Mouse (Mus musculus) cerebellum, adult (tissue): ENCODE measurements around the gene Nectin2.
A peak's percentile ranks its signal among the peaks of the same experiment; 100 is the strongest.
"Not testable (repeated sequence)": the region's sequence is repeated elsewhere in the genome, so short reads cannot be mapped to it uniquely, and the experiment has no call there.

Experiments
- ATAC-seq: cut with Nextera tagmentation; 2 replicates; pipeline ENCODE4 v1.9.2; 2017; ENCODE audit warnings: mild to moderate bottlenecking, moderate library complexity, mixed read lengths; ENCODE audit not compliant: insufficient number of reproducible peaks, low FRiP score, low TSS enrichment

Gene Nectin2

DNA sequence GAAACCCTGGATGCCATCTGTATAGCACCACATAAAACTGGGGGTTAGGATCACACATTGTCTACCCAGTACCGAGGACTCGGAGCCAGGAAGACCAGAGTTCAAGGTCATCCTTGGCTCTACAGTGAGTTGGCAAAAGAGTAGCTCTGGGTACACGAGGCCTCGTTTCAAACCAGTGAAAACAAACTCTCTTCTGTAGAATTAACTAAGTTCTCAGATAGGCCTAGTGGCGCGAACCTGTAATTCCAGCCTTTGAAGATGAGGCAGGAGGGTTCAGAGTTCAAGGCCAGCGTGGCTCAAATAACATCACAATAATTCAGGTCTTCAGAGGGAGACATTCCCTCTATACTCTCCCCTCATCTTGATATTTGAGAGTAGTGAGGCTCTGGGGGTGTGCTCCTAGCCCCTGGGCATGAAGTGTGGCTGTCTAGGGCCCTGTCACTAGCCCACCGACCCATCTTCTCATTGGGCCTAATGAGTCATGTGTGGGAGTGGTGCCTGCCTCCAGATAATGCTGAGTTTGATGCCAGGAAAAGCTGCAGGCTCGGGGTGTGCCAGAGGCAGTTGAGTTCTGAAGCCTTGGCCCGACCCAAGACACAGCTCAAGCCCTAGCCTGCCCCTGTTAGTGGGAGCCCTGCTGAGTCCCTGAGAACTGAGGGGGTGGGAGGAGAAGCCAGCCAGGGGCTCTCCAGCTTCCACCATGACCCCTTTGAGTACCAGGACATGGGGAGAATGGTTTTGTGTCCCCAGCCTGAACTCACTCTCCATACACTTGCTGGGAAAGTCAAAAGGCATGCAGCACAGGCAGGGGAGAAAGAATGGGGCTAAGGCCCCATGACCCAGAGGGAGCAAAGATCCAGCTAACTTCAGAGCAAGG lies 55.7 kb downstream of the Nectin2 start:
- ATAC-seq: no peak

DNA sequence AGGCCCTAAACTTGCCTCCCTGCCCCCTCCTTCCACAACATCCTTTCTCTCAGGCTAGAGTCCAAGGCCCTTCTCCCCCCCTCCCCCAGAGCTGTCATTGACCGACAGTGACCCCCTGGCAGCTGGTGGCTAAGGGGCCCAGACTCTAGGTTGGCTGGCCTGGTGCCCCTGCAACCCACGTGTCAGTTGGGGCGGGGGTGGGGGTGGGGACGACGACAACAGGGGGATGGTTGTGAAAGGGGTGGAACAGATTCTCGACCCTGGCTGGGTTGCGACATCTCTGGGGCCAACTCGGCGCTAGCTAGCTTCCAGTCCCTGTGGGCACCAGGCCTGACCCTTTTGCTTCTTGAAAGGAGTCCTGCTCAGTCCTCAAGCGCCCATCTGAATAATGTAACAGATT lies 56.9 kb downstream of the Nectin2 start:
- 0 out of 2 replicates have a peak, but pooled peaks have one; percentile 64 for ATAC-seq

DNA sequence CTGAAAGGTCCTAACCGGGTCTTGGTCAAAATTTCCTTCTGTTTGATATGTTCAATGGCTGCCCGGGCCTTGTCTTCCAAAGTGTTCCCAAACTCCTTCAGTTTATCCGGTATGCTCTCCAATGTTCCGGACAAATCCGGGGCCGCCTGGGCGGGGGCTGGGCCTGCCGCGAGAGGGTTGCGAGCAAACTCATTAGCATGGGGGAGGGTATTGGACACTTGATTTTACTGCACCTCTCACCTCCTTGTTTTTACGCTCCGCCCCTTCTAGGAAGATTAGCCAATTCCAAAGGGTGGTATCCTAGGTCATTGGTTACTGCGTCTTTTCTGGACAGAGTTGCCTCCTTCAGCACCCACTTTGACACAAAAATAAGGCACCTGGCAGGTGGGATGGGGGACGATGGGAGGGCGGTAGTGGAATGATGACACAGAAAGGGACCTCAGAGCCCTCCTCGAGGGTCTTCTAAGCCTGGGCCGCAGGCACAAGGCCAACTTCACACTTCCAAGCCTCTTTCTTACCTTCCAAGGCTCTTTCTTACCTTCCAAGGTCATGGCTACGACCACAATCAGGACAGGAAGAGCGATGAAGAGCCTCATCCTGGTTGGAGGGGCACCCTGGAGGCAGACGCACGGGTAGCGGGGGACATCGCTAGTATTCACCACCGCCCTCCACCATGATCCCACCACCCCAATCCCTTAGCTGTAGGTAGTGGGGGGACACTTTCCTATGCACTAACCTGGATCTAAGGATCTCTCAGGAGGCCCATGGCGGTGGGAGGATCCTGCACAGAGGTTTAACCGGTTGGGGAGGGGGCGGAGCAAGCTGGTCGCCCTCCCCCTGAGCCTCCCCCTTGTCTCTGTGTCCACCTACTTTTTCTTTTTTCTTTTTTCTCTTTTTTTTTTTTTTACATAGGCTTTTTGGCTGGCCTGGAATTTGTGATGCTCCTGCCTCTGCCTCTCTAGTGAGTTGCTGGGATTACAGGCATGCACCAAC lies 58.1 kb downstream of the Nectin2 start, which contains the start of gene Apoc1:
Apoc1 (minus strand) TSS at position 788 of the 993 bp plus-strand sequence.
- ATAC-seq: no peak

DNA sequence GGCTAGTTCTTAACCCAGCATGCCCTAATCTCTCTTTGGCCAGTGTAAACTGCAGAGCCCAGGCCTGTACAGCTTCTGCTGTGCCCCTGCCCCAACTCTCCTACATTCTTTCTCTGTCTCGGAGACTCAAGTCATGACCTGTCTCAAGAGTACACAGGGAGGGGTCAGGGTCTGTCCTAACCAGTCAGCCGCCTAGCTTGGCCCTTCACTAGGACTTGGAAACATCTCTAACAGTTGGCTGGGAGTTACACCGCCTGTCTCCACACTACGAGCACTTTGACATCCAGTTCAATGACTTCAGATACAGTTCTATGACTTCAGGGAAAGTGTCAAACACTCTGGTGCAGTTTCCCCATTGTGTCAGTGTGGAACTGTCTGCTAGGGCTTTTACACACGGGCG lies 58.8 kb downstream of the Nectin2 start:
- no peak for ATAC-seq

DNA sequence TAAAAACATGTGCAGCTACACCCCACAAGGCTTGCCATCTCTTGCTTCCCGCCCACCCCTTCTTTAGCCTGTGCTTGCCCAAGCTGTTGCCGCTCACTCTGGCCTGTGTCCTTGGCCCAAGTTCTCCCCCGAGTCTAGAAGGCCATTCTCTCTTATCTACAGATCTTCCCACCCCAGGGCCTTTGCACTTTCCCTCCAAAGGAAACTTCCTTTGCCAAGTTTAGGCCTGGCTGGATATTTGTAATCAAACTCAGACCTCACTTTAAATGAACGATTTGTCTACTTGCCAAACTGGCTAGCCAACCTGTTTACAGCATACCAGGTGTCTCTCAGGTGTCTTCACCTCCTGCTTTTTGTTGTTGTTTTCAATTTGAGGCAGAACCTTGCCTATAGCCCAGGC lies 59.4 kb downstream of the Nectin2 start:
- ATAC-seq: no peak

DNA sequence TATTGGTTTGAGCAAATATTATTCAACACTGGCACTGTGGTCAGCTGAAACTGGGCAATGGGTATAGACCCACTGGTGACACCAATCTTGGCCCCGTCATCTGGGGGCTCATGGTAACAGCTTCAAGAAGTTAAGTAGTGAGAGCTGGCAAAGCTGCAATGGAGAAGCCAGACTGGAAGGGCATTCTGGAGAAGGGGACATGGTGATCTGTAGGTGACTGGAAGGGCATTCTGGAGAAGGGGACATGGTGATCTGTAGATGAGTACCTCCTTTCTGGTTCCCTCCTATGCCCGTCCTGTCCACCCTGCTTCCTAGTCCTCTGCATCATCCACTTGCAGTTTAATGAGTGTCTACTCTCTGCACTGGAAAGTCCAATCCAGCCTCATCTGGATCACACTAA lies 61.7 kb downstream of the Nectin2 start:
- ATAC-seq: no peak

DNA sequence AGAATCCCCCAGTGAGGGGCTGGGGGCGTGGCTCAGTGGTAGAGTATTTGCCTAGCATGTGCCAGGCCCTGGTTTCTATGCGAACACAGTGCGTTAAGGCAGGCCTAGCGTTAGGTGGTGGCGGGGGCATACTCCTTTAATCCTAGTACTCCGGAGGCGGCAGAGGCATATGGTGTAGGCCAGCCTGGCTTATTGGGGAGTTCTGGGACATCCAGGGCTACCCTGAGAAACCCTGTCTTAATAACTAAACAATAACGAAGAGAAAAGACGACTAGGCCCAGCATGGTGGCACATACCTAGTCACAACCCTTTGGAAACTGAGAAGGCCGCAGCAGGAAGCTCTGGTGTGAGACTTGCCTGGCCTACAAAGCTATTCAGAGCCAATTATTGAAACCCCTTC lies 62.2 kb downstream of the Nectin2 start:
- ATAC-seq: no peak

DNA sequence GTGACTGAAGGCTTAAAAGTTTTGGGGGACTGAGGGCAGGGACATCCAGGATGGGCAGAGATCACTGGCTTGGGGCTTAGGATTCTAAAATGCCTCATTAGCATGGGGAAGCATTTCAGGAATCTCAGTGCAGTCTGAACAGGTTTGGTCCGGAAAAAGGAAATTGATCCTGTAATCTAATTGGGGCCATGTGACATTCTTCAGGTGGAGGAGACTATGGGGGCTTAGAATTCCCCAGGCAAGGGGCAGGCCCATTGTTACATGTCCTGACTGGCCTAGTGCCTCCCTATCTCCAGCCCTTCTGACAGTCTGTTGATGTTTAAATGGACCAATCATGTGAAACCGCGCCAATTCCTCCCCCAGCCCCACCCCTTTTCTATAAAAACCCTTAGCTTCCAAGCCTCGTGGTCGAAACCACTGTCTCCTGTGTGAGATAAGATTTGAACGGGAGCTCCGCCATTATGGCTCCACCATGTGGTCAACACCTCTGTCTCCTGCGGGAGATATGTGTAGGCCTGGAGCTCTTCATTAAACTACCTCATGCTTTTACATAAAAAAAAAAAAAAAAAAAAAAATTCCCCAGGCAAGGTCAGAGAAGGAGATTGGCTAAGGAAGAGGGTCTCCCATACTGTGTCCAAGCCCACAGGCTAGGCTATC lies 63.2 kb downstream of the Nectin2 start:
- ATAC-seq: not testable (repeated sequence)

DNA sequence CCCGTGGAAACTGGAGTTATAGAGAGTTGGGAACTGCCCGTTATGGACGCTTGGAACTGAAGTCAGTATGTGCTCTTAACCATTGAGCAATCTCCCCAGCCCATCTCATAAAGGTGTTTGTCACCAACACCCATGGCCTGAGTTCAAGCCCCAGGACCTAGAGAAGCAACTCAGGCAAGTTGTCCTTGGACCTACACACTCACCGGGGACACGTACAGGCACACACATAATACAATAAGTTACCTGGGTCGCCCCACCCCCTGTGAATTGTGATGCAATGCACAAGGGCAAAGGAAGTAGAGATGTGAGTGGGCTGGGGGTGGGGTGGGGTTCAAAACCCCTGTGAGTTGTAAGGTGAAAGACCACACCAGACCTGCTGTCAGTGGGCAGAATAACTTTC lies 63.8 kb downstream of the Nectin2 start:
- ATAC-seq: no peak

DNA sequence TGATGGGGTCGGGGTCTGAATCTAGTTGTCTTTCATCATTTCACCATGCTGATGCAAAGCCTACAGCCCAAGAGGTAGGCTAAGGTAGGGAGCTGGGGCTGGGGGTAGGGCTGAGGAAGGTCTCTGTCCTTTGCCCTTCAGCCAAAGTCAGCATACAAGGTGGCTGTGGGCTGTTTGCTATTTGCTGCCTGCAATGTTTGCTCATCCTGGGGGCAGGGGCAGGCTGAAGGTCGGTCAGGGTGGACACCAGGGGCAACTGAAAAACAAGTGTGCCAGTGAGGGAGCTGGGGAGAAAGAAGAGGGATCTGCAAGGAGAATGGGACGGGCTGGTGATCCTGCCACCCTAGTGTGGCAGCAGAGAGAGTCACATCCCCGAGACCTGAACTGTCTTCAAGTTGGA lies 64.9 kb downstream of the Nectin2 start:
- ATAC-seq: no peak

DNA sequence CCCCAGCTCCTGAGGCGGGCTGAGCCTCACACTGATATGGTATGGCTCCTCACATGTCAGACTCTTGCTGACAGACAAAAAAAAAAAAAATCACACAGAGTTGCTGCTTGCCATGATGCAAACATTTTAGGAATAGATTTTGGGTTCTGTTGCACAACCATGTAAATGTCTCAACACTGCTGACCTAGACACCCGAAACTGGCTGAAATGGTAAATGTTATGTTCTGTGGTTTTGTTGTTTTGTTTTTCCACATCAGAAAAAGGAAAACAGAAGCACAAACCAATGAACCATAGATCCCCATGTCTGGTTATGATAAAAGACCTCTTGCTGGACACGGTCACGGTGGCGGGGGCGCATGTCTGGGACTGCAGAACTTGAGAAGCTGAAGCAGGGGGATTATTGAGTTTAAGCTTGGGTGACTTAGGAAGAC lies 66.5 kb downstream of the Nectin2 start:
- ATAC-seq: no peak

DNA sequence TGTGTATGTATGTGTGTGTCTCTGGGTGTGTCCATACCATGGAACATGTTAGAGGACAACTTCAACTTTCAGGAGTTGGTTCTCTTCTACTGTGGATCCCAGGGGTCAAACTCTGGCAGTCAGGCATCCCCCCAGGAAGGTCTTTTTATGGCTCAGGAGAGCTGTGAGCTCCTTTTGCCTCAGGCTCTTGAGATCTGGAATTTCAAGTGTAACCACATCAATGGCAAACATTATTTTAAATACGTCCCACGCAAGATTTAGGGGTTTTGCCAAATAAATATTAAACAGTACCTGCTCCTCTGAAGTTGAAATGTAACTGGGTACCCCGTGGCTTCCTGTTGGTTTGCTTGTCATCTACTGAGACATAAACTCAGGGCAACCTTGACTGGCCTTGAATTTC lies 67.3 kb downstream of the Nectin2 start:
- ATAC-seq: no peak

DNA sequence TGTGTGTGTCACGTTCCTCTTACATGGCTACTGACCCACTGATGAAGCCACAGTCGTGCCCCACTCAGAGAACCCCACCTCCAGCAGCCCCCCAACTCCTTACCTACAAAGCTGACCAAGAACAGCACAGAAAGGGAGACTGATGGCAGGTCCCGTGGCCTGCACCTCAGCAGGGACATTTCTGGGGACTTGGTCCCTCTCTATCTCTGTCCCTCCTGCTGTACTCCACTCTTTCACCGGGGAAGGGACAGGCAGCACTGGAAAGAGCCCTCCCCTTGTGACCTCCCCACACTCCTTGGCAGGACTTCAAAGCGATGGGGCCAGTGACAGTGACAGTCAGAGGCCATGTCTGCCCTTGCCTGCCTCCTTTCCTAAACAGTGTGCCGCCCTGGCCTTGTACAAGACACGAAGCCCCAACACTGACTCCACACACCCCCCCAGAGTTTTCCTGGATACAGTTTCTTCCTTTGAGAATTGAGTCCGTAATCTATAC lies 69.0 kb downstream of the Nectin2 start, which contains the start of the genes Gm44805 and Apoc4:
Gm44805 (minus strand) TSS at position 222 of the 493 bp plus-strand sequence.
Apoc4 (minus strand) TSS at position 278 of the 493 bp plus-strand sequence.
- no peak for ATAC-seq

DNA sequence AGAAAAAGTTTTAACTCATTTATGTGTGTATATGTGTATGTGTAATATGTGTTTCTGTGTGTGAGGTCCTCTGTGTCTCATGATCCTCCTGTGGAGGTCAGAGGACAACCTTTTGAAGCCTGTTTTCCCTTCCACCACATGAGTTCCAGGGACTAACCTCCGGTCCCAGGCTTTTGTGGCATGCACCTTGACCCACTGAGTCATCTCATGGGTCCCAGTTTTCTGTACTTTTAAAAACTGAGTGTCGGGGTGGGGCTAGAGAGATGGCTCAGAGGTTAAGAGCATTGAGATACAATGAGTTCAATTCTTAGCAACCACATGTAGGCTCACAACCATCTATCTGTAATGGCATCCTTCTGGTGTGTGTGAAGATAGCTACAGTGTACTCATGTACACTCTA lies 69.6 kb downstream of the Nectin2 start:
- ATAC-seq: no peak

DNA sequence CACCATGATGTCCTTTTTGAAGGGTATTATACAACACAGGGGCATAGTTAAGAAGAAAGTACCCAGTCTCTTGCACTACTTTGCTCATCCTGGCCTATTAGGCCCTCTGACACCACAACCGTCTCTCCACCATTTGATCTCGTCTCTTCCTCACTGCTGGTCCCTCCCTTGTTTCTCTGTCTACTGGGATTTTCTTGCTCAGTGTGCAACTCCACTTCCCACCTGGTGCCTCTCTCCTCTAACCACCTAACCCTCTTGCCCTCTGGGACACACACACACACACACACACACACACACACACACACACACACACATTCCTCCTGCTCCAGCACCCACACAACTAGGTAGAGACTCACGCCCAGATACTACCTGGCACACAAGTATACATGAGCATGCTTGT lies 71.4 kb downstream of the Nectin2 start:
- no peak for ATAC-seq

DNA sequence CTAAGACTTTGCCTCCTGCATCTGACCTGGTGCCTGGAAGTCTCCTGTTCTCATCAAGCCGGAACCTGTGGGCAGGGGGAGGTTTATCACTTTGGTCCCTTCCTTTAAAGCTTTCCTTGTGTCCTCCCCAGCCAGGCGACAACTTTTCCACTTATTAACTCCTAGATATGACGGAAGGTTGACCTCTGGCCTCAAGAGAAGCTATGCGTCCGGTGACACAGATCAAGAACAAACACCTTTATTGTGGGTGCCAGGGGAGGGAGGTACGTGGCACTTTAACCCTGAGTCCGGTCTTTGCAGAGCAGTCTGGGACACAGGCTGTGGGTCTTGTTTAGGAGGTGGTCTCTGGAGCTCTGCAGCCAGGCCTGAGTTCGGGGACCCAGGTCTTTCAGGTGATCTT lies 72.4 kb downstream of the Nectin2 start, which contains the start of gene Apoc2:
Apoc2 (minus strand) TSS at position 70 of the 400 bp plus-strand sequence.
- no peak for ATAC-seq

DNA sequence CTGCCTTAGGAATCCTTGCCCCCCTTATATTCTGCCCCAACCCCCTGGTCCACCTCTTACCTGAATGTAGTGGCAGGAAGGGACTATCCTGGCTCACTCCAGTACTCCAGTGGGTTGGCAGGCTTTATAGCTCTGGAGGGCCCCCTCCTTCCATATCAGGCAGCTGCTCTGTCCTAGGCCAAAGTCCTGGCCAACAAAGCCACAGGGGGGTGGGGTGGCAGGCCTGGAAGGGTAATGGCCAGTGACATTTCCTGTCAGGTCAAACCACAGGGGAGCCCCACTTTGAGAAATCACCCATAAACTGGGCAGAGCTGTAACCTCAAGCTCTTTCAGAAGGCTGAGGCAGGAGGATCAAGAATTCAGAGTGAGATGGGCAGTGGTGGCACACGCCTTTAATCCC lies 73.6 kb downstream of the Nectin2 start:
- ATAC-seq: no peak

DNA sequence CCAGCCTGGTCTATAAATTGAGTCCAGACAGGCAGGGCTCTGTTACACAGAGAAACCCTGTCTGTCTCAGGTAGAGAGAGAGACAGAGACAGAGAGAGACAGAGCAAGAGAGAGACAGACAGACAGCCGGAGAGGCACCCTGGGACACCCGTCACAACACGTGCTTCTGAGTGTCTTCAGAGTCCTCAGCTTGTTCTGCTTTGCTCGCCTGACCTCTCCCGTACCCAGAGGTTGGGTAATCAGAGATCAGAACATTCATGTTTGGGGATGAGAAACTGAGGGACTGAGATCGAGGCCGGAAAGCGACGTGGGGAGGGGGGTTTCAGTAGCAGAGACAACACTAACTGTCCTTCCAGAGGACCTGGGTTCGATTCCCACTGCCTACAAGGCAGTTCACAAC lies 74.5 kb downstream of the Nectin2 start:
- ATAC-seq: no peak

DNA sequence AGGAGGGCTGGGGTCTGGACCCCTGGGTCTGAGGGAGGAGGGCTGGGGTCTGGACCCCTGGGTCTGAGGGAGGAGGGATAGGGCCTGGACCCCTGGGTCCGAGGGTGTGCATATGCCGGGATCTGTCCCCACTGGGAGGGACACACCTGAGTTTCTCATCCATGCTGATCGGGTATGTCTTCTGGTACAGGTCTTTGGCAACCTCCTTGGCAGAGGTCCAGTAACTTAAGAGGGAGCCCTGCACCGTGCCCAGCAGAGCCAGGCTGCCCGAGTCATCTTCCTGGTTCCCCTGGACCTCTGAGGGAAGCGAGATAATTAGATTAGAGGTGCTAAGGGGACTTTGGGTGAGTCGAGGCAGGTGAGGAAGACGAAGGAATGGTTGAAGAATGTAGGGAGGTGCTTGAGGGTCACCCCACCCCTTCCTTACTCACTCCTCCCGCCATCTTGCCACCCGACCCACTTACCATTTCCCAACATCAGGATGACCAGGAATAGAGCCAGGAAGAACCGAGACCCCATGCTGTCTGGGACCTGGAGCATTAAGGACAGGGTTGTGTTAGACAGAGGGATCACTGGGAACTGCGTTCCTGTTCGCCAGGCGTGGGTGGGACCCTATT lies 77.1 kb downstream of the Nectin2 start:
- ATAC-seq: no peak

DNA sequence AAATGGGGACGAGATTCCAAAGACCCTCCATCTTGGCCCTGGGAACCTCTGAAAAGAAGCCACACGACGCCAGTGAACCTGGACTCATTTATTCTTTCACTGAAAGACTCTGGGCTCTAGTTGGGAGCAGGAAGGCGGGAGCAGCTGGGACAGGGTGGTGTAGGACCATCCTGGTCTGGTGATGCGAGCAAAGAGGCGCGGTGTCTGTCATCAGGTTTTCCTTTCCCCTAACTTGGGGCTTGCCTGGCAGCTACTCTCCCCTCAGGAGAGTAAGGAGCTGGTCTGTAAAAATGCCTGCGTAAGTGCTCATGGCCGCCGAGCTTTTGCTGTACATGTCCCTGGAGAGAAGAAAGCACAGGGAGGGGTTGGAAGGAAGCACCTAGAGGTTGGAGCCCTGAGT lies 78.8 kb downstream of the Nectin2 start:
- ATAC-seq: no peak
